ENCODE assay signal across 13 mouse cellular contexts in the genomic region with DNA sequence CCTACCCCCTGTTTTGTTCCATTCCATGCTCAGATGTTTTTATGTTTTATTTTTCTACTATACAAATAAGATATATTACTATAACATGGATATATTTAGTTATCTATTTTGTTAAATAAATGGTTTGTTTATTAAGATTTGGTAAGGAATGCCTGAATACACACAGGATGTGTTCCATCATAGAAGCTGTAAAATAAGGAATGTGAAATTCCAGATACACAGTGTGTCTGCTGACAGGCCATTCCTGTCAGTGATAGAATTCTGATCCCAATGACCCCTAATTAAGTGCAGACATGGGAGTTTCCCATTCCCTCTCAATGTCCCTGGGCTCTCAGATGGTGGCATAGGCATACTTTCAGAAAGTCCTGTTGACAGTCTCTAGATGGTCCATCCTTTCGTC.
"Had no signal": no experiment of that assay in that cellular context is flagged by ENCODE, and none has a peak within 500 bp of the region (broad histone marks: within the 10 kb centered on the region; RNA-seq: fewer than 3 reads in every experiment).

No protein-coding gene starts in this region.

- DNase-seq: lung, adult 18-20 months; lung, postnatal 14 days; retina, postnatal 1 day; right cerebral cortex, postnatal 4 days; thymus, postnatal 36 days had no signal

- H3K27me3 ChIP-seq: limb, embryonic 12.5 days; megakaryocyte, embryonic 14.5 days; midbrain, embryonic 12.5 days; neural tube, embryonic 13.5 days had no signal

- H3K4me3 ChIP-seq: limb, embryonic 12.5 days; megakaryocyte, embryonic 14.5 days; midbrain, embryonic 12.5 days; neural tube, embryonic 13.5 days had no signal

- H3K9ac ChIP-seq: limb, embryonic 12.5 days; liver, embryonic 14.5 days; midbrain, embryonic 12.5 days; neural tube, embryonic 13.5 days had no signal

- ATAC-seq: hindbrain, postnatal 0 days; midbrain, embryonic 16.5 days had no signal

- H3K36me3 ChIP-seq: limb, embryonic 12.5 days; midbrain, embryonic 12.5 days; neural tube, embryonic 13.5 days had no signal

- H3K4me2 ChIP-seq: limb, embryonic 12.5 days; midbrain, embryonic 12.5 days; neural tube, embryonic 13.5 days had no signal

- H3K4me1 ChIP-seq: limb, embryonic 12.5 days; megakaryocyte, embryonic 14.5 days; midbrain, embryonic 12.5 days; neural tube, embryonic 13.5 days had no signal

- H3K27ac ChIP-seq: hindbrain, postnatal 0 days; limb, embryonic 12.5 days; liver, embryonic 14.5 days; macrophage; midbrain, embryonic 12.5 days; neural tube, embryonic 13.5 days had no signal

- H3K9me3 ChIP-seq: limb, embryonic 12.5 days; megakaryocyte, embryonic 14.5 days; midbrain, embryonic 12.5 days; neural tube, embryonic 13.5 days had no signal
